Mouse (Mus musculus) CD4-positive, CD25-positive, alpha-beta regulatory T cell (primary cell): ENCODE data around the gene Krt79. TPM values are rescaled to one million over a fixed set of nuclear protein-coding genes. Genes with fewer than 3 reads are reported as not detected.

Experiments
- polyA plus RNA-seq: library from polyadenylated mRNA; unstranded; fragments of 100-300 nt; shearing (Covaris generic); gene quantifications from one replicate; pipeline ENCODE4 v1.2.1, GENCODE M21; 2017

The Krt79 gene
- polyA plus RNA-seq = 0.28 TPM

DNA sequence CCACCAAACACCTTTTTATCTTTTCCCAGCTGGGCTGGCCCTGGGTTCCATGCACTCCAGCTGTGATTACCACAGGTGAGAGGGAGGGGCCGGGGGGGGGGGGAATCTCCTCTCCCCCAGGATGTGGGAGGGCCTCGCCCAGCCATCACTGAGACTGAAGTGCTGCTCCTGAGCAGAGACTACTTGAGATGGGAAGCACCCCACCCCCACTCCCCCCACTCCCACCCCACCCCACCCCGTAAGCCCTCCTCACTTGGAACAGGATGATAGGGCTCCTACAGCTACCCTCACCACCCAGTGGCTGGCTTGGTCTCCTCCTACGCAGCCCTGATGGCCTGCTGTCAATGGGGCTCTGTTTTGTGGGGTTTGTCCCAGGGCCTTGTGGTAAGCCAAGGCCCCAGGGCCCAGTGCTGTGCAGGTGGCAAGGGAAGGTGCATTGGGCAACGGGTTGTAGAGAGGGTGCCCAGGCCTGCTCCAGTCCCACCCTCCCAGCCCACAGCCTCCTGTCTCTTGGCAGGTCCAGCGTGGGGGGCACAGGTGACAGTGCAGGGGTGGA lies at the start of gene Krt79:
Krt79 (minus strand) TSS at position 51 of the 556 bp plus-strand sequence.

DNA sequence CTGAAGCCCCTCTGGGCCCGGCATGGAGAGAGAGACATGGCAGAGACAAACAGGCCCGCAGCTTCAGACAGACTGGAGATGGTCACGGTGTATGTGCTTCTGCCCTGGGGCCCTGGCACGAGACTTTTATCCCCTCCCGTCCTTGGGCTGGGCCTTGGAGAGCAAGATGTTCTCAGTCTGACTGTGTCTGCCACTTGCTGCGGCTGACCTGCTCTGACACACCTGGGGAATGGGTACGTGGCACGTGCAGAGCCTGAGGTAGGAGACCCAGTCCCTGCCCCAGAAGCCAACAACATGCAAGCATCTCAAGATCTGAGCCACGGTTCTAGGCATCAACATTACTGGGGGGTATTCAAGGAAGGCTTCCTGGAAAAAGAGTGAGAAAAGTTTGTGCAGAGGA lies 14.1 kb upstream of the Krt79 start, which contains the start of gene Krt78:
Krt78 (minus strand) TSS at position 101 of the 400 bp plus-strand sequence.

DNA sequence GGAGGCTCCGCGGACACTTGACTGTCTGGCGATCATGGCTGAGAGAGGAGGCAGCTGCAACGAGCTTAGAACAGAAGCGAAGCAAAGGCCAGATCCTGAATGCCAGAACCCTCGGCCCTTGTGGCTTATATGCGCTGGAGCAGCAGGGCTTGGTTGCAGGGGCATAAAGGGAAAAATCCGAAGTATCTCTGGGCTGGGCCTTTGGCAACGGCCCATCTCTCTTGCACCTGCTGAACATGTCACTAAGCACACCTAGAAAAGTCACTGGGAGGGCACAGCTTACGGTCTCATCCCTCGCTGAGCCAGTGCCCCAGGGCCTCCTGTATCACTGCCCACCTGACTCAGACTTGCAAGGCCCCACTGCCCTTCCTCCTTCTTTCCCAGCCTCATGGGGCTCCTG lies 15.5 kb downstream of the Krt79 start, which contains the start of gene Krt4:
Krt4 (minus strand) TSS at position 101 of the 400 bp plus-strand sequence.

DNA sequence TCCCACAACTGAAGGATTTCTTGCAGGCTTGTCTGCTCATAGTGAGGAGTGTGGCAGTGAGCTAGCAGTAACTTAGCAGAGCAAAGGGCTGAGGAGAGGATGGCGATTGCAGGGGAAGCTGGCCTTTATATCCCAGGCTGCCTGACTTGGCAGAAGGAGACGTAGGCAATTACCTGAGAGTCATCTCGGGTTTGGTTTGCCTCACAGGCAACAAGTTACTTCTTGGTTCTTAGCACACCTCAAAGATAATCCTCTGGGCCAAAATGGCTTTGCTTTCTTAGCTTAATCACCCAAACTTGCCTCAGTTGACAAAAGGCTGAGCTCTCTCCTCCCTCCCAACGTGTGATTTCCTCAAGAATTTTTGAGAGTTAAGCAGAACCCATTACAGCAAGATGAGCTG lies 47.3 kb downstream of the Krt79 start, which contains the start of gene Krt76:
Krt76 (minus strand) TSS at position 101 of the 400 bp plus-strand sequence.

Other genes starting within 250 kb of the Krt79 start
- gene Krt6a, start 246.0 kb downstream of the Krt79 start, polyA plus RNA-seq = not detected
- not detected for gene Krt5, start 227.4 kb downstream of the Krt79 start, polyA plus RNA-seq
- gene Krt71, start 197.2 kb downstream of the Krt79 start, polyA plus RNA-seq = not detected
- gene Krt72, start 153.9 kb downstream of the Krt79 start, polyA plus RNA-seq = not detected
- gene Krt73, start 138.0 kb downstream of the Krt79 start, polyA plus RNA-seq = not detected
- gene Krt2, start 122.2 kb downstream of the Krt79 start, polyA plus RNA-seq = not detected
- 0.34 TPM for gene Krt1, start 89.5 kb downstream of the Krt79 start, polyA plus RNA-seq
- gene Krt77, start 70.6 kb downstream of the Krt79 start, polyA plus RNA-seq = 0.10 TPM
- gene Krt76, start 47.4 kb downstream of the Krt79 start, polyA plus RNA-seq = not detected
- not detected for gene Krt4, start 15.6 kb downstream of the Krt79 start, polyA plus RNA-seq
- gene Krt78, start 14.0 kb upstream of the Krt79 start, polyA plus RNA-seq = not detected
- 0.12 TPM for gene Krt8, start 64.2 kb upstream of the Krt79 start, polyA plus RNA-seq
- 1.0 TPM for gene Krt18, start 87.9 kb upstream of the Krt79 start, polyA plus RNA-seq
- gene Eif4b, start 133.4 kb upstream of the Krt79 start, polyA plus RNA-seq = 102 TPM
- gene Tns2, start 160.1 kb upstream of the Krt79 start, polyA plus RNA-seq = 1.5 TPM
- gene Spryd3, start 195.9 kb upstream of the Krt79 start, polyA plus RNA-seq = 50.9 TPM
- not detected for gene Igfbp6, start 204.0 kb upstream of the Krt79 start, polyA plus RNA-seq
- gene Soat2, start 210.2 kb upstream of the Krt79 start, polyA plus RNA-seq = 0.81 TPM